Mouse (Mus musculus): ENCODE data around the gene Dync1i1.

Dync1i1 gene

GRCm38 (mm10) chr6:5966376-5966775 lies 240.9 kb downstream of the Dync1i1 start:
- DNase-seq (ENCODE audit: low read depth in 2 of 2, low spot score in 2 of 2) = no peak

DNA sequence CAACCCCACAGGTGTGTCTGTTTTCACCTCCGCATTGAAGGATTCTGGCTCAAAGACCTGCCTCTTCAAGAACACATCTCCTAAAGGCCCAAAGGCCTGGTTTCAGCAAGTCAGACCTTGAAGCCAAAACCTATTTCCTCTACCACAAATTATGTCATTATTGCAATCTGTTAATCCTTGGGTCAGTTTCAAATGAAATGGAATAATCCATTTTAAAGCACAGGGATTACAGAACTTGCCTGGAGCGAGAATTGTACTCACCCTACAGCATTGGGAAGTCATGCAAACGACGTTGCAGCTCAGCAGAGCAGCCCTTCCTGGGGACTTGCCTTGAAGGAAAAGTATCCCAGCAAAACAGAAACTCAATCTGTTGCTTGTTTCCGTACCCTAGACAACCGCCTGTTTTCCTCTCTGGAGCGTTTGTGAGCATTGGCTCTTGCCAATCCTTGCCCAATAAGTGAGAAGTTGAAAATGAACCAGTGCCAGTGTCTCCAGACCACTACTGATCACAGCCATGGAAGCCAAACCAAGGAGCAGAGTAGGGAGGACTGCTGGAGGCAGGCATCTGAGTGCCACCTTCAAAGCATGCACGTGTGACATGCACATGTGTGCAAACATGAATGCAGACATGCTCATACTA lies 241.5 kb downstream of the Dync1i1 start:
- DNase-seq (ENCODE audit: low read depth in 2 of 2, low spot score in 2 of 2) = no peak

GRCm38 (mm10) chr6:5967545-5967944 lies 242.1 kb downstream of the Dync1i1 start:
- no peak for DNase-seq (ENCODE audit: low read depth in 2 of 2, low spot score in 2 of 2)

DNA sequence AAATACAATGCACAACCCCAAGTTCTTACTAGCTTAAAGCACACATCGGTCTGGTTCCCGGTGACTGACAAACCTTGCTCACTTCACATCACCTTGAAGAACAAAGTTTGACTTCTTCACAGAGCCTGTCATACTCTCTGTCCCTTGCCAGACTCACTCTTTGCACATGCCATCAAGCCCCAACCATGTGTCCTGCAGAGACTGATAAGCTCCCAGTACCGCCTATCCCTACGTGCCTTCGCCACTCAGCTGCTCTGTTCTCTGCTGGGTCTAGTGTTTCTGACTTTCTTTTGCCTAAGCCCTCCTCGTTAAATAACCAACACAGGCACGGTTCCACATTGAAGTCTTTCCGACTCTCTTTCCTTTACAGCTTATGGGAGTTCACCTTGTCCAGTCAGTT lies 244.2 kb downstream of the Dync1i1 start:
- DNase-seq (ENCODE audit: low read depth in 2 of 2, low spot score in 2 of 2) = no peak

GRCm38 (mm10) chr6:5976241-5976640 lies 250.8 kb downstream of the Dync1i1 start:
- no peak for DNase-seq (ENCODE audit: low read depth in 2 of 2, low spot score in 2 of 2)

- DNase-seq (ENCODE audit: low read depth in 2 of 2, low spot score in 2 of 2) = no peak
Measured at GRCm38 (mm10) chr6:5977238-5977920, 251.9 kb downstream of the Dync1i1 start.

GRCm38 (mm10) chr6:5991243-5991642 lies 265.8 kb downstream of the Dync1i1 start:
- DNase-seq (ENCODE audit: low read depth in 2 of 2, low spot score in 2 of 2) = no peak

DNA sequence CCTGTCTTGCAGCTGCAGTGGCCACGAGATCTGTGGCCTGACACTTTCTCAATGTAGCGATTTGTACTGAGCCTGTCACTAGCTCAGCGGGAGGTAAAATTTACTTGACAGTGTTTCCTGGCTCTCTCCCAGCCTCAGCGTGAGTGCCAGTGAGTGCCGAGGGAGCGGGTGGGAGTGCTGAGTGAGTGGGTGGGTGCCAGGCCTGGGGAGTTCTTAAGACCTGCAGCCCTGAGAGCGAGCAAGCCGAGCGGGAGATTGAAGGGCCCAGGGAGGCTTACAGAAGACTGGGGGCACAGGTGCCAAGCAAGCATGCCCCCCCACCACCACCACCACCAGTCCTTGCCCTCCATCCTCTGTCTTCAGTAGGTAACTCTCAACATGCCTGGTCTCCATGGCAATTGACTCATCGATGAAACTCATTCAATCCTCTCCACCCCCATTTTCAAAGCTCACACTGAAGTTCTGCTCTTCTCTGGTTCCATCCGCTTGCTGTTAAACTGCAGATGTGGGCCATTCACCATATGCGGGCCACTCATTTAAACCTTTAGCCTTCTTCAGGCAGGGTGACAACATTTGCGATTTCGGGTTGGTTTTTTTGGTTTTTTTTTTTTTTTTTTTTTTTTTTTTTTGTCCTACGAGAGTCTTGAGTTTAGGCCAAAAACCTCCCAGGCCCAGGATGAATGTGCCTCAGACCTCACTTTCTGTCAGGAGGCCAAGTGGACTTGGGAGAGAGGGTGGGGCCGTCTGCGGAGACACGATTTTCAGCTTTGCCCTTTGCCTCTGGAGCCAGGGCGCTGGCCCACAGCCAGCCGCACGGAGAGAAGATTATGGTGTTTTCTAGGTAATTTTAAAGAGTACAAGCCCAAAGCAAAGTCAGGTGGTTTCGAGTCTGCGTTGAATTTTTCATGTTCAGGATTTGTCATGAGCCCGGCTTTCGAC lies 266.6 kb downstream of the Dync1i1 start:
- DNase-seq (ENCODE audit: low read depth in 2 of 2, low spot score in 2 of 2) = no peak

DNA sequence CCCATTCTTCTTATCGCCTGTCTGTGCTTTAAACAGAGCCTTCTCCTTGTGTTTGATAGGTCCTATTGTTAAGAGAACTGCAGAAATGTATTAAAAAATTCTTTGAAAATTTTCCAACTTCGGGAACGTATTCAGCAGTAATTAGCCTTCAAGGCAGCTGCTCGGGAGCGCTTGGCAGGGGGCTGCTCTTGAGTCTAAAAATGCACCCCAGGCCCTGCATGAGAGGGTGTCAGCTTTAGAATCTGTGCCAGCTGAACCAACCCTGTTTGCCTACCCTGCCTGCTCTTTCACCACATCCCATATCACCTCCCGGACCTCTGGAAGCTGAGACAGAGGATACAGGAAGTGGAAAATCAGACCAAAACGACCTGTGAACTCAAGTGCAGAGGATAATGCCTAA lies 267.6 kb downstream of the Dync1i1 start:
- no peak for DNase-seq (ENCODE audit: low read depth in 2 of 2, low spot score in 2 of 2)

- no peak for DNase-seq (ENCODE audit: low read depth in 2 of 2, low spot score in 2 of 2)
Measured at GRCm38 (mm10) chr6:5997535-5997934, 272.1 kb downstream of the Dync1i1 start.

DNA sequence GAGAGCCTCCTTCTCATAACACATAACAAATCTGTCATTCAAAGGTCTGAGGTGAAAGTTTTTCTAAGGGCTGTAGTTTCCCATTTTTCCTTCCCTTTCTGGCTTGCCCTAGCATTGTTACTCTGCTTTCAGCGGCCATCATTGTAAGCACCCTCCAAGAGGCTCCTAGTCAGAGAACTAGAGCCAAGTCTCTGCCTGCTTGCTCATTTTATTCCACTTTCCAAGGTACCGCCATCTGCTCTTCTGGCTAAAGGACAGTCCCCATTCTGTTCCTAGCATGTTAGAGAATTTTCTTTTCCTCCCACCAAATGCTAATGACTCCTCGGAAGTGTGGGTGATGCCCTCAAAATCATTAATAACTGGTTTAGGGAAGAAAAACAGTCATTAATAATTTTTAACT lies 276.6 kb downstream of the Dync1i1 start:
- no peak for DNase-seq (ENCODE audit: low read depth in 2 of 2, low spot score in 2 of 2)

- no peak for DNase-seq (ENCODE audit: low read depth in 2 of 2, low spot score in 2 of 2)
Measured at GRCm38 (mm10) chr6:6004756-6005485, 279.5 kb downstream of the Dync1i1 start.

GRCm38 (mm10) chr6:6005762-6006431 lies 280.5 kb downstream of the Dync1i1 start:
- peak in 1 of 2 experiments; percentile 6 for DNase-seq (ENCODE audit: low read depth in 2 of 2, low spot score in 2 of 2)

DNA sequence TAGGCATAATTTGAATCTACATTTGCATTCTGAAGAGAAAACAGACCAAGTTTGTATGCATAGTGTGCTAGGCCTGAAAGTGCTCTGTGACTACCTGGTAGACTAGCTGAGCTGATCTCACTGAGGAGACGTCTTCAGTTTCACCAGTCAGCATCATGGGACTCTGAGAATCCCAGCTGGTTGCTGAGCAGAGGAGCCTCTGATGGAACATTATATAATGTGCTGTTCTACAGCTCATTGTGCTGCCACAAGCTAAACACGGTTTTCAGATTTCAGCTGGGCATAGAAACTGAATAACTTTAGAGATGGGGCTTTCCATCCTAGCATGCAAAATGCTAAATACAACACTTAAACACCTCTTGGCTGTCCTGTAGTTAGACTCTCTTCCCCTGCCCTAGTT lies 285.9 kb downstream of the Dync1i1 start:
- no peak for DNase-seq (ENCODE audit: low read depth in 2 of 2, low spot score in 2 of 2)

DNA sequence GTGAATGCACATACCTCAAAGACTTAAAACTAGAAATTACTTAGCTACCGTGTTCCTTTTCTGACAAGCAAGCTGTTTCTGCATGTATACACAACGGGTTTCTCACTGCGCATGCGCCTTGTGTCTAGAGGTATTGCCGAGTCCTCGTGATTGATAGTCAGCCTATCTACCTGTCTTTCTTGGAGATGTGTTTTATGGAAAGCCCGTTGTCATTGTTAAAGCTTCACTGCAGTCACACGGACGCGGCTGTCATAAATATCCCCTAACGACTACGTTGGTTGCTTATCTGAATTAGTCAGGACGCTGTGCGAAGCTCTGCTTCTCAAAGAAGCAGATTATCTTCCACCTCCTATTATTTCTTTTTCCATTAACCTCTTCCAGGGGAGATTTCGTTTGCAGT lies 290.2 kb downstream of the Dync1i1 start:
- no peak for DNase-seq (ENCODE audit: low read depth in 2 of 2, low spot score in 2 of 2)

DNA sequence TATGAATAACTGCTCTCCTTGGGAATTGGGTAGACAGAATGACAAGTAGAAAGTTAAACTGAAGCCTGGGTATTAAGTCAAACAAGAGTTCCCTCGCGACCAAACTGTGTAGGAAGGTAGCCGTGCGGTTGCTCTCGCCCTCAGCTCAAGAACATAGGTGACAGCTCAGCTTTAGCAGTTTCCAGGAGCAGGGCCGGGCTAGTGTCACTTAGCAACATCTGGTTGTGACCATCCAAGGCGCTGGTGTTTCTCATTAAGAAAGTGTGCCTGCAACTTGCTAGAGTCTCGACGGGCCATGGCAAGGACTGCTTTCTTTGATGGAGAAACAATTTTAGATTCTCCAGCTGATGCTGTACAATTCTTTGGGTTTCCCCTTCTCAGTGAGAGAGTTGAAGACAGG lies 291.5 kb downstream of the Dync1i1 start:
- DNase-seq (ENCODE audit: low read depth in 2 of 2, low spot score in 2 of 2) = no peak

DNA sequence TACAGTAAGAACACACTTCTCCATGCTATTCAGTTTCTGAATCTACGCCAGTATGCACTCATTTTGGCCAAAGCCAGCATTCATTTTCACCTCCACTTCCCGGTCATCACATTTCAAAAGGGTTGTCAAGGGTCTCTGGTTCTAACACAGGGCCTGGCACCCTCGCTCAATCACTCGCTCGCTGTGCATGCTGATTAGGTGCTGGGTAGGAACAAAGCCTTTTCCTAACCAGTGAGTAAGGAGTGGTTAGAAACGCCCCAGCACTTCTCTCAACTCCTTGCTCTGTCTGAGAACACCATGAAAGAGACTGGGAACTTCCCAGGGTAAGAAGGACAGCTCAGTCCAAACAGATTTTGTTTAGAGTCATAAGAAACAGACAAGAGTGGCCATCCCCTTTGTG lies 298.5 kb downstream of the Dync1i1 start:
- DNase-seq (ENCODE audit: low read depth in 2 of 2, low spot score in 2 of 2) = no peak

- DNase-seq (ENCODE audit: low read depth in 2 of 2, low spot score in 2 of 2) = no peak
Measured at GRCm38 (mm10) chr6:6027664-6028063, 302.2 kb downstream of the Dync1i1 start.

GRCm38 (mm10) chr6:6038773-6039550 lies 313.5 kb downstream of the Dync1i1 start:
- DNase-seq (ENCODE audit: low read depth in 2 of 2, low spot score in 2 of 2) = no peak
